Mouse (Mus musculus) olfactory bulb, adult 2 months (tissue): ENCODE measurements at regions not wholly inside any gene's neighbourhood (a gene's known extent, or its start where the extent isn't known, plus 50 kb on each side); places are given as distances from the start of the nearest gene placed in this dataset.

Experiments
- CTCF ChIP-seq: fragments of 200-500 bp; IDR thresholded peaks from 2 replicates; pipeline ENCODE4 v1.5.1; 2012; ENCODE audit warnings: low read depth, mild to moderate bottlenecking, low read length, moderate library complexity; ENCODE audit not compliant: insufficient read depth
- POLR2A ChIP-seq: fragments of 200-500 bp; IDR thresholded peaks from 2 replicates; pipeline ENCODE4 v1.6.1; 2012; ENCODE audit warnings: mild to moderate bottlenecking, low read depth, low read length, moderate library complexity; ENCODE audit not compliant: insufficient read depth

- no peak for TF ChIP-seq POLR2A
- TF ChIP-seq CTCF, result no peak
Measured at GRCm38 (mm10) chr2:3916365-3916764, 101.2 kb upstream of the Frmd4a start.
